Mouse (Mus musculus) megakaryocyte, embryonic 14.5 days (primary cell): ENCODE data around the gene Tma16. TPM values are rescaled to one million over a fixed set of nuclear protein-coding genes. Genes with fewer than 3 reads are reported as not detected.

Experiments used
- H3K27me3 ChIP-seq: replicated peaks from 2 replicates; pipeline ENCODE3; 2012; ENCODE audit warnings: inconsistent platforms
- H3K36me3 ChIP-seq: replicated peaks from 2 replicates; pipeline ENCODE3; 2012; ENCODE audit warnings: low read length, inconsistent platforms, mixed read lengths
- H3K4me1 ChIP-seq: 2 replicates; pipeline ENCODE4 v1.6.1; 2012; ENCODE audit warnings: inconsistent platforms
- H3K4me3 ChIP-seq: replicated peaks from 2 replicates; pipeline ENCODE3; 2012; ENCODE audit warnings: moderate library complexity, mild to moderate bottlenecking, inconsistent platforms
- H3K9me3 ChIP-seq: 2 replicates; pipeline ENCODE4 v1.6.1; 2012; ENCODE audit warnings: inconsistent platforms
- FLI1 ChIP-seq: IDR thresholded peaks from 2 replicates; pipeline ENCODE4 v1.6.1; 2012; ENCODE audit warnings: low read length, inconsistent platforms, mixed read lengths
- GATA1 ChIP-seq: IDR thresholded peaks from 3 replicates; pipeline ENCODE4 v1.6.1; 2012; ENCODE audit warnings: mixed read lengths, low read length, inconsistent platforms, borderline replicate concordance
- polyA plus RNA-seq: library from polyadenylated mRNA; stranded (reverse); fragments of >175 nt; gene quantifications from 2 replicates; pipeline ENCODE4 v1.2.3, GENCODE M21; 2012; ENCODE audit warnings: low replicate concordance; ENCODE audit not compliant: insufficient read depth

Gene Tma16
- polyA plus RNA-seq, 1 experiment = 2.7 TPM

- peaks cover 27% of the 10 kb centered on the region for H3K4me1 ChIP-seq
- H3K9me3 ChIP-seq = no peaks in the 10 kb centered on the region
- no peak overlapping the region for H3K4me3 ChIP-seq
- TF ChIP-seq FLI1 = no peak
- H3K36me3 ChIP-seq = peaks cover 62% of the 10 kb centered on the region
- no peaks in the 10 kb centered on the region for H3K27me3 ChIP-seq
Observed at GRCm38 (mm10) chr8:66476880-66477279, 9.4 kb downstream of the Tma16 start.

GRCm38 (mm10) chr8:66469821-66470220, 16.5 kb downstream of the Tma16 start:
- Histone ChIP-seq H3K36me3 (no peaks in the 10 kb centered on the region), H3K4me3 (no peak overlapping the region), H3K9me3 (no peaks in the 10 kb centered on the region), H3K27me3 (no peaks in the 10 kb centered on the region), H3K4me1 (no peaks in the 10 kb centered on the region)
- no peak for TF ChIP-seq FLI1
- TF ChIP-seq GATA1 = no peak

- Histone ChIP-seq H3K4me1 (peaks cover 11% of the 10 kb centered on the region), H3K27me3 (peaks cover 4% of the 10 kb centered on the region), H3K4me3 (no peak overlapping the region), H3K9me3 (no peaks in the 10 kb centered on the region), H3K36me3 (no peaks in the 10 kb centered on the region)
- no peak for TF ChIP-seq GATA1
Observed at GRCm38 (mm10) chr8:66457057-66457456, 29.3 kb downstream of the Tma16 start.

- no peak for TF ChIP-seq FLI1
- Histone ChIP-seq H3K36me3 (no peaks in the 10 kb centered on the region), H3K9me3 (no peaks in the 10 kb centered on the region), H3K4me1 (peaks cover 4% of the 10 kb centered on the region; the same call in 1 of the 2 replicates), H3K4me3 (no peak overlapping the region), H3K27me3 (peaks cover 7% of the 10 kb centered on the region)
Observed at GRCm38 (mm10) chr8:66450691-66451090, 35.6 kb downstream of the Tma16 start.

GRCm38 (mm10) chr8:66445351-66445750, 41.0 kb downstream of the Tma16 start:
- H3K36me3 ChIP-seq = no peaks in the 10 kb centered on the region
- no peaks in the 10 kb centered on the region for H3K9me3 ChIP-seq
- H3K27me3 ChIP-seq = peaks cover 4% of the 10 kb centered on the region
- H3K4me3 ChIP-seq = no peak overlapping the region
- TF ChIP-seq FLI1 = no peak
- TF ChIP-seq GATA1 = no peak
- H3K4me1 ChIP-seq = peaks cover 4% of the 10 kb centered on the region; the same call in 1 of the 2 replicates

- TF ChIP-seq FLI1 (no peak), GATA1 (no peak)
- peaks cover 4% of the 10 kb centered on the region; the same call in 1 of the 2 replicates for H3K4me1 ChIP-seq
Observed at GRCm38 (mm10) chr8:66444141-66444540, 42.2 kb downstream of the Tma16 start.

GRCm38 (mm10) chr8:66442778-66443177, 43.6 kb downstream of the Tma16 start:
- TF ChIP-seq GATA1 = no peak
- TF ChIP-seq FLI1 = no peak
- Histone ChIP-seq H3K4me1 (peaks cover 13% of the 10 kb centered on the region), H3K9me3 (no peaks in the 10 kb centered on the region), H3K36me3 (no peaks in the 10 kb centered on the region), H3K4me3 (no peak overlapping the region), H3K27me3 (no peaks in the 10 kb centered on the region)

More at GRCm38 (mm10) chr8:66444141-66444540, 42.2 kb downstream of the Tma16 start:
- Histone ChIP-seq H3K9me3 (no peaks in the 10 kb centered on the region), H3K27me3 (no peaks in the 10 kb centered on the region), H3K36me3 (no peaks in the 10 kb centered on the region), H3K4me3 (no peak overlapping the region)

GRCm38 (mm10) chr8:66441123-66441522, 45.2 kb downstream of the Tma16 start:
- Histone ChIP-seq H3K27me3 (no peaks in the 10 kb centered on the region), H3K36me3 (no peaks in the 10 kb centered on the region), H3K4me3 (no peak overlapping the region), H3K4me1 (peaks cover 22% of the 10 kb centered on the region), H3K9me3 (no peaks in the 10 kb centered on the region)
- TF ChIP-seq FLI1 (no peak), GATA1 (no peak)

- H3K4me1 ChIP-seq = peaks cover 18% of the 10 kb centered on the region
- H3K27me3 ChIP-seq = no peaks in the 10 kb centered on the region
- no peaks in the 10 kb centered on the region for H3K9me3 ChIP-seq
- H3K4me3 ChIP-seq = no peak overlapping the region
- no peak for TF ChIP-seq GATA1
- H3K36me3 ChIP-seq = no peaks in the 10 kb centered on the region
Observed at GRCm38 (mm10) chr8:66438468-66438867, 47.9 kb downstream of the Tma16 start.

- H3K36me3 ChIP-seq = no peaks in the 10 kb centered on the region
- no peak overlapping the region for H3K4me3 ChIP-seq
- peaks cover 18% of the 10 kb centered on the region for H3K4me1 ChIP-seq
- no peaks in the 10 kb centered on the region for H3K9me3 ChIP-seq
- no peak for TF ChIP-seq FLI1
- no peak for TF ChIP-seq GATA1
- H3K27me3 ChIP-seq = no peaks in the 10 kb centered on the region
Observed at GRCm38 (mm10) chr8:66437929-66438328, 48.4 kb downstream of the Tma16 start.

- no peaks in the 10 kb centered on the region for H3K27me3 ChIP-seq
- H3K36me3 ChIP-seq = no peaks in the 10 kb centered on the region
- peaks cover 18% of the 10 kb centered on the region for H3K4me1 ChIP-seq
- no peaks in the 10 kb centered on the region for H3K9me3 ChIP-seq
- TF ChIP-seq GATA1 (no peak), FLI1 (no peak)
- H3K4me3 ChIP-seq = no peak overlapping the region
Observed at GRCm38 (mm10) chr8:66436804-66437203, 49.5 kb downstream of the Tma16 start.
